Mouse (Mus musculus) heart, embryonic 16.5 days (tissue): ENCODE measurements around the gene Samd4b. TPM values are rescaled to one million over a fixed set of nuclear protein-coding genes. Genes with fewer than 3 reads are reported as not detected.
A peak's percentile ranks its signal among the peaks of the same experiment; 100 is the strongest.

ENCODE experiments used
- ATAC-seq: fragments of 200-750 bp; cut with Nextera tagmentation; replicated peaks from 2 replicates; pipeline ENCODE4 v1.8.0; 2017; ENCODE audit warnings: moderate number of reproducible peaks; ENCODE audit not compliant: insufficient read depth, low FRiP score; ENCODE audit errors: extremely low read depth
- H3K27ac ChIP-seq: fragments of 300-500 bp; sonication (generic); 2 replicates; pipeline ENCODE4 v1.5.1; 2014; ENCODE audit warnings: mild to moderate bottlenecking, low read length, control low read depth, moderate library complexity
- H3K27me3 ChIP-seq: fragments of 300-500 bp; sonication (generic); 2 replicates; pipeline ENCODE4 v1.6.1; 2014; ENCODE audit warnings: low read length, mixed read lengths; ENCODE audit not compliant: control insufficient read depth, insufficient read depth
- H3K36me3 ChIP-seq: fragments of 300-500 bp; sonication (generic); 2 replicates; pipeline ENCODE4 v1.6.1; 2014; ENCODE audit not compliant: control insufficient read depth, insufficient read depth
- H3K4me1 ChIP-seq: fragments of 300-500 bp; sonication (generic); 2 replicates; pipeline ENCODE4 v1.6.1; 2014; ENCODE audit warnings: low read length, mixed read lengths; ENCODE audit not compliant: control insufficient read depth, insufficient read depth
- H3K4me2 ChIP-seq: fragments of 300-500 bp; sonication (generic); 2 replicates; pipeline ENCODE4 v1.6.1; 2014; ENCODE audit warnings: low read depth, mild to moderate bottlenecking, control low read depth, low read length
- H3K4me3 ChIP-seq: fragments of 300-500 bp; sonication (generic); 2 replicates; pipeline ENCODE4 v1.5.1; 2014; ENCODE audit warnings: mild to moderate bottlenecking, control low read depth, low read length
- H3K9ac ChIP-seq: fragments of 300-500 bp; sonication (generic); 2 replicates; pipeline ENCODE4 v1.6.1; 2014; ENCODE audit warnings: low read length, control low read depth
- H3K9me3 ChIP-seq: fragments of 300-500 bp; sonication (generic); replicated peaks from 2 replicates; pipeline ENCODE4 v1.6.1; 2016; ENCODE audit warnings: low read length; ENCODE audit not compliant: control insufficient read depth
- WGBS: fragments of 180-500 bp; shearing (Covaris S2); extraction: QIAGEN DNeasy Blood & Tissue Kit; methylation state at CpG from one replicate; pipeline ENCODE4 v1.1.7; 2014; 5-methylcytosine and 5-hydroxymethylcytosine counted together
- polyA plus RNA-seq: library from polyadenylated mRNA; unstranded; fragments of >200 nt; fragmentation: Nextera tagmentation; extraction: Ambion mirVana; gene quantifications from 2 replicates; pipeline ENCODE4 v1.2.1, GENCODE M21; 2015

Samd4b gene
- polyA plus RNA-seq, 1 experiment from 2014 or later: 16.0 TPM

DNA sequence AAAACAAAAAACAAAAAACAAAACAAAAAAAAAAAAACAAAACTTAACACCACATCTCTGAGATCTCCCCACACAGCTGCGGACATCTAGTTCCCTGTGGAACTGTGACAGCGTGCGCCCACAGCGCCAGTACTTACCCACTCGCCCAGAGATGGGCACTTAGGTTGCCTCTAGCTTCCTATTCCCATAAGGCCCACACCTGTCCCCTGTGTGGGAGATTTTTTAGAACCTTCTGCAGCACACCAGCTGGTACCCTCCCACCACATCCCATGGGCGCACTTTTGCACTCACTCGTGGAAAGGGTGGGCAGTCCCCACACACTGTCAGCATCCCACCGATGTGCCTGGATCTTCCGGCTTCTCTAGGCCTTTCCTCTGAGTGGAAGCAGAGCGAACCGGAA, 115.1 kb downstream of the Samd4b start:
- Histone ChIP-seq H3K9me3 (no peaks in the 10 kb centered on the region), H3K9ac (no peak overlapping the region), H3K4me1 (0 out of 2 replicates have a peak, but pooled peaks cover 1% of the 10 kb centered on the region), H3K27me3 (0 out of 2 replicates have a peak, but pooled peaks cover 2% of the 10 kb centered on the region), H3K4me2 (no peak overlapping the region), H3K36me3 (no peaks in the 10 kb centered on the region), H3K4me3 (no peak overlapping the region), H3K27ac (no peak overlapping the region)
- WGBS: 79% methylated on average over 11 of the region's 11 CpGs
- no peak for ATAC-seq

DNA sequence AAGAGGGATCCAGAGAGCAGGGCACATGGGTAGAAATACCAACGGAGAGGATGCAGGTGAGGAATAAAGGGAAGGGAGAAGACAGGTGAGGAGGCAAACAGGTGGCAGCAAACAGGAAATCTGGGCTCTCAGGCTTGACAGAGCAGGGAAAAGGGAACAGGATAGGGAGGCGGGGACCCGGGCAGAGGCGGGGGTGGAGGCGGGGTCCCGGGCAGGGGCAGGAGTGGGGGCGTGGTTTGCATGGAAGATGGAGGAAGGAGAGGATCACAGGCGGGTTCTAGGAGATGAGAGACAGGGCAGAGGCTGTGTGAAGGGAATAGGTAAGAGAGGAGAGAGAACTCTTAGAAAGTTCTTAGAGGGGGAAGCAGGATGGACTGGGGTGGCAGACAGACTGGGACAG, 119.1 kb downstream of the Samd4b start:
- Histone ChIP-seq H3K27me3 (no peaks in the 10 kb centered on the region), H3K9ac (no peak overlapping the region), H3K27ac (no peak overlapping the region), H3K4me2 (no peak overlapping the region), H3K4me1 (no peaks in the 10 kb centered on the region), H3K36me3 (no peaks in the 10 kb centered on the region), H3K4me3 (no peak overlapping the region), H3K9me3 (no peaks in the 10 kb centered on the region)
- WGBS: 2% methylated on average over 8 of the region's 8 CpGs
- no peak for ATAC-seq

GRCm38 (mm10) chr7:28477363-28477762, 120.6 kb downstream of the Samd4b start:
- Histone ChIP-seq H3K9me3 (no peaks in the 10 kb centered on the region), H3K4me3 (no peak overlapping the region), H3K27ac (no peak overlapping the region), H3K9ac (no peak overlapping the region), H3K36me3 (no peaks in the 10 kb centered on the region), H3K4me2 (no peak overlapping the region), H3K4me1 (no peaks in the 10 kb centered on the region), H3K27me3 (no peaks in the 10 kb centered on the region)
- ATAC-seq: no peak
- WGBS: 89% methylated on average over 5 of the region's 5 CpGs

- Histone ChIP-seq H3K4me1 (peaks cover 2% of the 10 kb centered on the region; the same call in 1 of the 2 replicates), H3K27ac (no peak overlapping the region), H3K9ac (no peak overlapping the region), H3K9me3 (no peaks in the 10 kb centered on the region), H3K4me2 (no peak overlapping the region), H3K27me3 (no peaks in the 10 kb centered on the region), H3K36me3 (no peaks in the 10 kb centered on the region), H3K4me3 (no peak overlapping the region)
- 87% methylated on average over 6 of the region's 6 CpGs for WGBS
- no peak for ATAC-seq
Measured at GRCm38 (mm10) chr7:28476191-28476590, 121.8 kb downstream of the Samd4b start.

GRCm38 (mm10) chr7:28467213-28467751, 130.7 kb downstream of the Samd4b start:
- Histone ChIP-seq H3K4me3 (peak overlapping the region; percentile 59), H3K4me1 (peaks cover 13% of the 10 kb centered on the region), H3K36me3 (no peaks in the 10 kb centered on the region), H3K4me2 (peak overlapping the region; percentile 96), H3K9me3 (no peaks in the 10 kb centered on the region), H3K27me3 (peaks cover 17% of the 10 kb centered on the region), H3K27ac (no peak overlapping the region), H3K9ac (peak overlapping the region; percentile 73)
- 3% methylated on average over 57 of the region's 63 CpGs for WGBS
- ATAC-seq: peak; percentile 80

- peak overlapping the region; percentile 96 for H3K4me2 ChIP-seq
- H3K4me3 ChIP-seq: peak overlapping the region; percentile 59
- H3K27me3 ChIP-seq: peaks cover 17% of the 10 kb centered on the region
- 23% methylated on average over 40 of the region's 40 CpGs for WGBS
- no peaks in the 10 kb centered on the region for H3K9me3 ChIP-seq
- H3K9ac ChIP-seq: peak overlapping the region; percentile 73
- H3K27ac ChIP-seq: no peak overlapping the region
- H3K4me1 ChIP-seq: peaks cover 13% of the 10 kb centered on the region
- H3K36me3 ChIP-seq: no peaks in the 10 kb centered on the region
- 0 out of 2 replicates have a peak, but pooled peaks have one; percentile 29 for ATAC-seq
Measured at GRCm38 (mm10) chr7:28466721-28467212, 131.2 kb downstream of the Samd4b start.

- WGBS: 59% methylated on average over 10 of the region's 10 CpGs
- H3K9ac ChIP-seq: no peak overlapping the region
Measured at GRCm38 (mm10) chr7:28464416-28465212, 133.3 kb downstream of the Samd4b start.

GRCm38 (mm10) chr7:28462769-28463168, 135.2 kb downstream of the Samd4b start:
- H3K4me1 ChIP-seq: peaks cover 6% of the 10 kb centered on the region
- ATAC-seq: no peak
- WGBS: 88% methylated on average over 2 of the region's 2 CpGs

More at GRCm38 (mm10) chr7:28464416-28465212, 133.3 kb downstream of the Samd4b start:
- Histone ChIP-seq H3K4me3 (no peak overlapping the region), H3K9me3 (0 out of 2 replicates have a peak, but pooled peaks cover 3% of the 10 kb centered on the region), H3K27ac (no peak overlapping the region), H3K36me3 (peaks cover 6% of the 10 kb centered on the region; the same call in 1 of the 2 replicates), H3K27me3 (peaks cover 17% of the 10 kb centered on the region), H3K4me2 (no peak overlapping the region), H3K4me1 (peaks cover 7% of the 10 kb centered on the region)
- ATAC-seq: peak; percentile 60; the same call in 1 of the 2 replicates

DNA sequence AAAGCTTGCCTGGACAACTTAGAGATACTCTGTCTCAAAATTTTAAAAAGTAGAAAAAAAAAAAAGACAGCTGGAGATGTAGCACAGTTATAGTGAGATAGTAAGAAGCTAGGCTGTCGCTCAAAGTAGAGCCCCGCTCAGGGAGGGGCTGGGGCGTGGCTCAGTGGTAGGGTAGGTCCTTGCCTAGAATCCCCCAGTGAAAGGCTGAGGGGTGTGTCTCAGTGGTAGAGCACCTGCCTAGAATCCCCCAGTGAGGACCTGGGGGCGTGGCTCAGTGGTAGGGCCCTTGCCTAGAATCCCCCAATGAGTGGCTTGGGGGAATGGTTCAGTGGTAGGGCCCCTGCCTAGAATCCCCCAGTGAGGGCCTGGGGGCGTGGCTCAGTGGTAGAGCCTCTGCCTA, 137.6 kb downstream of the Samd4b start:
- no peak overlapping the region for H3K4me2 ChIP-seq
- H3K9me3 ChIP-seq: 0 out of 2 replicates have a peak, but pooled peaks cover 3% of the 10 kb centered on the region
- no peak overlapping the region for H3K27ac ChIP-seq
- no peaks in the 10 kb centered on the region for H3K4me1 ChIP-seq
- H3K4me3 ChIP-seq: no peak overlapping the region
- WGBS: 93% methylated on average over 5 of the region's 5 CpGs
- no peak for ATAC-seq
- H3K27me3 ChIP-seq: no peaks in the 10 kb centered on the region
- peaks cover 14% of the 10 kb centered on the region for H3K36me3 ChIP-seq
- no peak overlapping the region for H3K9ac ChIP-seq

More at GRCm38 (mm10) chr7:28462769-28463168, 135.2 kb downstream of the Samd4b start:
- H3K27ac ChIP-seq: no peak overlapping the region
- H3K4me3 ChIP-seq: no peak overlapping the region
- no peak overlapping the region for H3K4me2 ChIP-seq
- H3K36me3 ChIP-seq: peaks cover 14% of the 10 kb centered on the region
- H3K9me3 ChIP-seq: 0 out of 2 replicates have a peak, but pooled peaks cover 3% of the 10 kb centered on the region
- H3K9ac ChIP-seq: no peak overlapping the region
- peaks cover 12% of the 10 kb centered on the region for H3K27me3 ChIP-seq
